Mouse (Mus musculus): ENCODE measurements around the gene Ddx25. TPM values are rescaled to one million over a fixed set of nuclear protein-coding genes. Genes with fewer than 3 reads are reported as not detected.
A peak's percentile ranks its signal among the peaks of the same experiment; 100 is the strongest.

The Ddx25 gene
- polyA plus RNA-seq, 1 experiment = not detected

GRCm38 (mm10) chr9:35545704-35546103 is 12.6 kb downstream of the Ddx25 start:
- Histone ChIP-seq H3K4me3 (replicated peaks; ENCODE audit: control insufficient read depth, low read depth, low read length) (no peak overlapping the region), H3K27ac (ENCODE audit: control insufficient read depth, insufficient read depth, low read depth, low read length, poor library complexity) (no peak overlapping the region), H3K4me1 (ENCODE audit: control insufficient read depth, insufficient read depth, low read length) (peaks cover 1% of the 10 kb centered on the region; the same call in 1 of the 2 replicates)
- 79% methylated on average over 12 of the region's 12 CpGs for WGBS
- TF ChIP-seq POLR2A (IDR thresholded peaks at IDR 0.05; ENCODE audit: borderline replicate concordance, control insufficient read depth, low read depth, low read length) = no peak
- 0 out of 2 replicates have a peak, but pooled peaks have one; percentile 2 for TF ChIP-seq CTCF (IDR thresholded peaks at IDR 0.05; ENCODE audit: control insufficient read depth, insufficient read depth, low read length)

GRCm38 (mm10) chr9:35544666-35545065 is 13.7 kb downstream of the Ddx25 start:
- H3K4me3 ChIP-seq (replicated peaks; ENCODE audit: control insufficient read depth, low read depth, low read length) = no peak overlapping the region
- no peak overlapping the region for H3K27ac ChIP-seq (ENCODE audit: control insufficient read depth, insufficient read depth, low read depth, low read length, poor library complexity)
- TF ChIP-seq CTCF (IDR thresholded peaks at IDR 0.05; ENCODE audit: control insufficient read depth, insufficient read depth, low read length) = no peak
- TF ChIP-seq POLR2A (IDR thresholded peaks at IDR 0.05; ENCODE audit: borderline replicate concordance, control insufficient read depth, low read depth, low read length) = no peak
- WGBS = 69% methylated on average over 2 of the region's 2 CpGs
- H3K4me1 ChIP-seq (ENCODE audit: control insufficient read depth, insufficient read depth, low read length) = peaks cover 1% of the 10 kb centered on the region; the same call in 1 of the 2 replicates

GRCm38 (mm10) chr9:35543099-35543860 is 15.0 kb downstream of the Ddx25 start:
- Histone ChIP-seq H3K4me1 (ENCODE audit: control insufficient read depth, insufficient read depth, low read length) (peaks cover 1% of the 10 kb centered on the region; the same call in 1 of the 2 replicates), H3K4me3 (replicated peaks; ENCODE audit: control insufficient read depth, low read depth, low read length) (no peak overlapping the region), H3K27ac (ENCODE audit: control insufficient read depth, insufficient read depth, low read depth, low read length, poor library complexity) (no peak overlapping the region)
- TF ChIP-seq CTCF (IDR thresholded peaks at IDR 0.05; ENCODE audit: control insufficient read depth, insufficient read depth, low read length) = no peak
- no peak for TF ChIP-seq POLR2A (IDR thresholded peaks at IDR 0.05; ENCODE audit: borderline replicate concordance, control insufficient read depth, low read depth, low read length)
- 54% methylated on average over 14 of the region's 14 CpGs for WGBS

GRCm38 (mm10) chr9:35541941-35542340 is 16.4 kb downstream of the Ddx25 start:
- 68% methylated on average over 6 of the region's 6 CpGs for WGBS
- no peak overlapping the region for H3K4me3 ChIP-seq (replicated peaks; ENCODE audit: control insufficient read depth, low read depth, low read length)
- no peak overlapping the region for H3K27ac ChIP-seq (ENCODE audit: control insufficient read depth, insufficient read depth, low read depth, low read length, poor library complexity)
- TF ChIP-seq POLR2A (IDR thresholded peaks at IDR 0.05; ENCODE audit: borderline replicate concordance, control insufficient read depth, low read depth, low read length) (no peak), CTCF (IDR thresholded peaks at IDR 0.05; ENCODE audit: control insufficient read depth, insufficient read depth, low read length) (no peak)
- peaks cover 1% of the 10 kb centered on the region; the same call in 1 of the 2 replicates for H3K4me1 ChIP-seq (ENCODE audit: control insufficient read depth, insufficient read depth, low read length)

GRCm38 (mm10) chr9:35541488-35541887 is 16.8 kb downstream of the Ddx25 start:
- peaks cover 1% of the 10 kb centered on the region; the same call in 1 of the 2 replicates for H3K4me1 ChIP-seq (ENCODE audit: control insufficient read depth, insufficient read depth, low read length)
- H3K4me3 ChIP-seq (replicated peaks; ENCODE audit: control insufficient read depth, low read depth, low read length) = no peak overlapping the region
- TF ChIP-seq CTCF (IDR thresholded peaks at IDR 0.05; ENCODE audit: control insufficient read depth, insufficient read depth, low read length) = peak; percentile 69
- TF ChIP-seq POLR2A (IDR thresholded peaks at IDR 0.05; ENCODE audit: borderline replicate concordance, control insufficient read depth, low read depth, low read length) = no peak
- 10% methylated on average over 6 of the region's 6 CpGs for whole genome bisulfite sequencing
- H3K27ac ChIP-seq (ENCODE audit: control insufficient read depth, insufficient read depth, low read depth, low read length, poor library complexity) = no peak overlapping the region

- Histone ChIP-seq H3K4me3 (replicated peaks; ENCODE audit: control insufficient read depth, low read depth, low read length) (no peak overlapping the region), H3K4me1 (ENCODE audit: control insufficient read depth, insufficient read depth, low read length) (peaks cover 1% of the 10 kb centered on the region; the same call in 1 of the 2 replicates), H3K27ac (ENCODE audit: control insufficient read depth, insufficient read depth, low read depth, low read length, poor library complexity) (no peak overlapping the region)
- TF ChIP-seq CTCF (IDR thresholded peaks at IDR 0.05; ENCODE audit: control insufficient read depth, insufficient read depth, low read length) = no peak
- WGBS = 85% methylated on average over 5 of the region's 5 CpGs
Measured at GRCm38 (mm10) chr9:35541024-35541423, 17.3 kb downstream of the Ddx25 start.

- no peaks in the 10 kb centered on the region for H3K4me1 ChIP-seq (ENCODE audit: control insufficient read depth, insufficient read depth, low read length)
- H3K27ac ChIP-seq (ENCODE audit: control insufficient read depth, insufficient read depth, low read depth, low read length, poor library complexity) = no peak overlapping the region
- 82% methylated on average over 13 of the region's 13 CpGs for WGBS
- TF ChIP-seq CTCF (IDR thresholded peaks at IDR 0.05; ENCODE audit: control insufficient read depth, insufficient read depth, low read length) (no peak), POLR2A (IDR thresholded peaks at IDR 0.05; ENCODE audit: borderline replicate concordance, control insufficient read depth, low read depth, low read length) (no peak)
- no peak overlapping the region for H3K4me3 ChIP-seq (replicated peaks; ENCODE audit: control insufficient read depth, low read depth, low read length)
Measured at GRCm38 (mm10) chr9:35539001-35539750, 19.2 kb downstream of the Ddx25 start.

GRCm38 (mm10) chr9:35535876-35536275 is 22.5 kb downstream of the Ddx25 start:
- no peak overlapping the region for H3K4me3 ChIP-seq (replicated peaks; ENCODE audit: control insufficient read depth, low read depth, low read length)
- 65% methylated on average over 4 of the region's 4 CpGs for WGBS
- no peaks in the 10 kb centered on the region for H3K4me1 ChIP-seq (ENCODE audit: control insufficient read depth, insufficient read depth, low read length)
- no peak for TF ChIP-seq CTCF (IDR thresholded peaks at IDR 0.05; ENCODE audit: control insufficient read depth, insufficient read depth, low read length)
- no peak for TF ChIP-seq POLR2A (IDR thresholded peaks at IDR 0.05; ENCODE audit: borderline replicate concordance, control insufficient read depth, low read depth, low read length)
- no peak overlapping the region for H3K27ac ChIP-seq (ENCODE audit: control insufficient read depth, insufficient read depth, low read depth, low read length, poor library complexity)
